Mouse (Mus musculus): ENCODE data around the gene Trir. TPM values are rescaled to one million over a fixed set of nuclear protein-coding genes. Genes with fewer than 3 reads are reported as not detected.

The Trir gene
- polyA plus RNA-seq, 1 experiment from 2014 or later: 133 TPM

- peak overlapping the region; percentile 10; the same call in 1 of the 2 replicates for H3K4me2 ChIP-seq
- ATAC-seq: no peak; the same call in 1 of the 2 replicates
- H3K4me3 ChIP-seq: no peak overlapping the region
- no peaks in the 10 kb centered on the region for H3K9me3 ChIP-seq (replicated peaks)
- H3K9ac ChIP-seq: no peak overlapping the region
- WGBS (ENCODE audit: insufficient replicate concordance): 17% methylated on average over 25 of the region's 25 CpGs
- H3K36me3 ChIP-seq: 0 out of 2 replicates have a peak, but pooled peaks cover 2% of the 10 kb centered on the region
- H3K27me3 ChIP-seq (replicated peaks): peaks cover 68% of the 10 kb centered on the region
- H3K4me1 ChIP-seq: peaks cover 12% of the 10 kb centered on the region
- H3K27ac ChIP-seq: no peak overlapping the region
Measured at GRCm38 (mm10) chr8:85007686-85008085, 18.9 kb upstream of the Trir start.

GRCm38 (mm10) chr8:85011242-85011641, 15.4 kb upstream of the Trir start:
- 12% methylated on average over 28 of the region's 28 CpGs for WGBS (ENCODE audit: insufficient replicate concordance)
- no peak overlapping the region for H3K27ac ChIP-seq
- H3K27me3 ChIP-seq (replicated peaks): peaks cover 83% of the 10 kb centered on the region
- H3K9ac ChIP-seq: no peak overlapping the region; the same call in 1 of the 2 replicates
- H3K4me3 ChIP-seq: no peak overlapping the region
- no peak for ATAC-seq
- H3K4me1 ChIP-seq: peaks cover 19% of the 10 kb centered on the region
- H3K36me3 ChIP-seq: no peaks in the 10 kb centered on the region
- H3K4me2 ChIP-seq: no peak overlapping the region
- H3K9me3 ChIP-seq (replicated peaks): no peaks in the 10 kb centered on the region

GRCm38 (mm10) chr8:85013230-85013840, 13.3 kb upstream of the Trir start:
- Histone ChIP-seq H3K4me1 (peaks cover 13% of the 10 kb centered on the region), H3K36me3 (peaks cover 13% of the 10 kb centered on the region), H3K4me3 (peak overlapping the region; percentile 38), H3K27me3 (replicated peaks) (peaks cover 66% of the 10 kb centered on the region), H3K4me2 (peak overlapping the region; percentile 70), H3K27ac (no peak overlapping the region), H3K9ac (peak overlapping the region; percentile 56), H3K9me3 (replicated peaks) (no peaks in the 10 kb centered on the region)
- peak; percentile 45; the same call in 1 of the 2 replicates for ATAC-seq
- WGBS (ENCODE audit: insufficient replicate concordance): 5% methylated on average over 25 of the region's 26 CpGs

- Histone ChIP-seq H3K36me3 (peaks cover 24% of the 10 kb centered on the region), H3K4me3 (peak within 1 kb of the TSS; percentile 38), H3K4me1 (peaks cover 13% of the 10 kb centered on the region), H3K27me3 (replicated peaks) (peaks cover 55% of the 10 kb centered on the region), H3K9me3 (replicated peaks) (no peaks in the 10 kb centered on the region), H3K27ac (no peak within 1 kb of the TSS), H3K9ac (peak within 1 kb of the TSS; percentile 56), H3K4me2 (peak within 1 kb of the TSS; percentile 70)
- 53% methylated on average over 1 of the region's 2 CpGs for WGBS (ENCODE audit: insufficient replicate concordance)
- no peak for ATAC-seq
Measured at GRCm38 (mm10) chr8:85014431-85014830, 12.2 kb upstream of the Trir start, which contains the start of gene Best2. Gene Best2 (minus strand): TSS chr8:85014531.

- Histone ChIP-seq H3K4me3 (no peak overlapping the region), H3K4me2 (no peak overlapping the region), H3K27ac (no peak overlapping the region), H3K9me3 (replicated peaks) (no peaks in the 10 kb centered on the region), H3K9ac (no peak overlapping the region), H3K4me1 (peaks cover 9% of the 10 kb centered on the region), H3K27me3 (replicated peaks) (peaks cover 34% of the 10 kb centered on the region), H3K36me3 (peaks cover 47% of the 10 kb centered on the region)
- 64% methylated on average over 10 of the region's 10 CpGs for WGBS (ENCODE audit: insufficient replicate concordance)
- no peak for ATAC-seq
Measured at GRCm38 (mm10) chr8:85016724-85017123, 9.9 kb upstream of the Trir start.

GRCm38 (mm10) chr8:85017209-85017608, 9.4 kb upstream of the Trir start:
- WGBS (ENCODE audit: insufficient replicate concordance): 69% methylated on average over 5 of the region's 5 CpGs
- Histone ChIP-seq H3K36me3 (peaks cover 52% of the 10 kb centered on the region), H3K27ac (no peak overlapping the region), H3K4me2 (no peak overlapping the region), H3K9me3 (replicated peaks) (no peaks in the 10 kb centered on the region), H3K27me3 (replicated peaks) (peaks cover 29% of the 10 kb centered on the region), H3K9ac (no peak overlapping the region), H3K4me1 (peaks cover 9% of the 10 kb centered on the region), H3K4me3 (no peak overlapping the region)
- ATAC-seq: no peak

GRCm38 (mm10) chr8:85021514-85022055, 5.0 kb upstream of the Trir start:
- Histone ChIP-seq H3K4me2 (no peak overlapping the region), H3K4me1 (peaks cover 25% of the 10 kb centered on the region), H3K9ac (no peak overlapping the region), H3K27ac (no peak overlapping the region), H3K4me3 (no peak overlapping the region), H3K9me3 (replicated peaks) (no peaks in the 10 kb centered on the region), H3K27me3 (replicated peaks) (no peaks in the 10 kb centered on the region), H3K36me3 (peaks cover 71% of the 10 kb centered on the region)
- ATAC-seq: no peak
- 84% methylated on average over 3 of the region's 3 CpGs for WGBS (ENCODE audit: insufficient replicate concordance)

- H3K9me3 ChIP-seq (replicated peaks): no peaks in the 10 kb centered on the region
- WGBS (ENCODE audit: insufficient replicate concordance): 88% methylated on average over 3 of the region's 3 CpGs
- ATAC-seq: no peak
- no peak overlapping the region for H3K27ac ChIP-seq
- H3K4me3 ChIP-seq: peak overlapping the region; percentile 100
- H3K36me3 ChIP-seq: peaks cover 60% of the 10 kb centered on the region
- peak overlapping the region; percentile 96 for H3K4me2 ChIP-seq
- no peaks in the 10 kb centered on the region for H3K27me3 ChIP-seq (replicated peaks)
- H3K9ac ChIP-seq: peak overlapping the region; percentile 82
- peaks cover 36% of the 10 kb centered on the region for H3K4me1 ChIP-seq
Measured at GRCm38 (mm10) chr8:85023846-85024245, 2.8 kb upstream of the Trir start.

GRCm38 (mm10) chr8:85025098-85025932, 1.3 kb upstream of the Trir start, which contains the start of gene Asna1:
Gene Asna1 (minus strand): TSS chr8:85025281.
- no peaks in the 10 kb centered on the region for H3K27me3 ChIP-seq (replicated peaks)
- peak within 1 kb of the TSS; percentile 100 for H3K4me3 ChIP-seq
- 3% methylated on average over 30 of the region's 30 CpGs for WGBS (ENCODE audit: insufficient replicate concordance)
- no peaks in the 10 kb centered on the region for H3K9me3 ChIP-seq (replicated peaks)
- H3K4me1 ChIP-seq: peaks cover 51% of the 10 kb centered on the region
- H3K9ac ChIP-seq: peak within 1 kb of the TSS; percentile 100
- peak within 1 kb of the TSS; percentile 96 for H3K4me2 ChIP-seq
- peaks cover 60% of the 10 kb centered on the region for H3K36me3 ChIP-seq
- H3K27ac ChIP-seq: peak within 1 kb of the TSS; percentile 96
- ATAC-seq: peak; percentile 82

- Histone ChIP-seq H3K27ac (peak overlapping the region; percentile 96), H3K36me3 (peaks cover 60% of the 10 kb centered on the region), H3K9me3 (replicated peaks) (no peaks in the 10 kb centered on the region), H3K27me3 (replicated peaks) (no peaks in the 10 kb centered on the region), H3K9ac (peak overlapping the region; percentile 100), H3K4me2 (peak overlapping the region; percentile 96), H3K4me3 (peak overlapping the region; percentile 100), H3K4me1 (peaks cover 58% of the 10 kb centered on the region)
- under 1% methylated on average over 13 of the region's 13 CpGs for whole genome bisulfite sequencing (ENCODE audit: insufficient replicate concordance)
- ATAC-seq: no peak
Measured at GRCm38 (mm10) chr8:85027516-85027855, 863 bp downstream of the Trir start.

GRCm38 (mm10) chr8:85027922-85028321, 1.3 kb downstream of the Trir start:
- Histone ChIP-seq H3K4me1 (peaks cover 62% of the 10 kb centered on the region), H3K9me3 (replicated peaks) (no peaks in the 10 kb centered on the region), H3K4me3 (peak overlapping the region; percentile 100), H3K4me2 (peak overlapping the region; percentile 96), H3K36me3 (peaks cover 60% of the 10 kb centered on the region), H3K27ac (peak overlapping the region; percentile 96; the same call in 1 of the 2 replicates), H3K9ac (peak overlapping the region; percentile 100), H3K27me3 (replicated peaks) (no peaks in the 10 kb centered on the region)
- WGBS (ENCODE audit: insufficient replicate concordance): 22% methylated on average over 2 of the region's 2 CpGs
- no peak for ATAC-seq

GRCm38 (mm10) chr8:85029271-85029670, 2.6 kb downstream of the Trir start:
- Histone ChIP-seq H3K4me3 (peak overlapping the region; percentile 100), H3K4me1 (peaks cover 66% of the 10 kb centered on the region), H3K9me3 (replicated peaks) (no peaks in the 10 kb centered on the region), H3K4me2 (peak overlapping the region; percentile 96), H3K36me3 (peaks cover 61% of the 10 kb centered on the region), H3K27ac (peak overlapping the region; percentile 61), H3K9ac (peak overlapping the region; percentile 100), H3K27me3 (replicated peaks) (no peaks in the 10 kb centered on the region)
- no peak for ATAC-seq
- 81% methylated on average over 14 of the region's 14 CpGs for WGBS (ENCODE audit: insufficient replicate concordance)

All from liver, embryonic 12.5 days (tissue).